ENCODE assay signal across 14 mouse cellular contexts in the genomic region with DNA sequence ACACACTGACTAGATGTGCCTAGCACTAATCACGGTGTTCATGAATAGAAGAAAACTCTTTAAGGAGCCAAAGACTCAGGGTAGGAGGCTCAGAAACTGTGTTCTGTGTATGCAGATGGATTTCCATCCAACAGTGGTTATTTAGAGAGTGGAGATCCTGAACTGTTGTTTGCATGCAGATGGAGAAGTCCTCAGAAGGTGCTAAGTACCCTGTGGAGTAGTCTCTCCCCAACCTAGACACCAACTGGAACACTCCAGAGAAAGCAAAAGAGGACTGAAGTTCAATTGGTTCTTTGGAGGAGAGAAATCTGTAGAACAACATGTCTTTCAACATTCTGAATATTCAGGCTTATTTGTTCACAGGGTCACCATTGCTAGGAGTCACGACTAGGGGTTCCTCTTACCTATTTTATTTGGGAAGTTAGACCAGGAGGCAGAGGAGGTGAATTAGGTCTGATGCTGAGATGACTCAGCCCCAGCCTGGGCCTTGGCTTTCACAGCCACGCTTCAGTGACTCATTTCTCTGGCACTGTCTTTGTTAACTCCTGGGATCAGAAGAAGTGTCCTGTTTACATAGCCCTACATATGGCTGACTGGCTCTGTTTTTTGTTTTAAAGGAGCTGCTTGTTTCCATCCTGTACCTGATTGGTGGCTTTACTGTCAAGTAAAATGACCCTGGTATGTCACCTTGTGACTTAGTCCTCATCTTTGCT.
DNase-seq lines count a peak whose midpoint lies in the region; ATAC-seq and TF ChIP-seq lines count a peak whose summit lies in the region.
"Had no signal": no experiment of that assay in that cellular context is flagged by ENCODE, and none has a peak within 500 bp of the region (broad histone marks: within the 10 kb centered on the region; RNA-seq: fewer than 3 reads in every experiment).

No protein-coding gene starts in this region.

- no peaks in the 10 kb centered on the region for H3K9me3 ChIP-seq in forebrain, embryonic 13.5 days (replicated peaks)
- no peaks in the 10 kb centered on the region for H3K9me3 ChIP-seq in forebrain, embryonic 14.5 days (replicated peaks; ENCODE audit: control insufficient read depth, low read length)
- H3K9me3 ChIP-seq: megakaryocyte, embryonic 14.5 days had no signal

- H3K36me3 ChIP-seq in forebrain, embryonic 13.5 days (ENCODE audit: poor library complexity, severe bottlenecking): no peaks in the 10 kb centered on the region
- no peaks in the 10 kb centered on the region for H3K36me3 ChIP-seq in forebrain, embryonic 14.5 days (ENCODE audit: control insufficient read depth, insufficient read depth, low read length)
- no peaks in the 10 kb centered on the region for H3K36me3 ChIP-seq in myocyte (ENCODE audit: control insufficient read depth, insufficient read depth)

- no peaks in the 10 kb centered on the region for H3K79me2 ChIP-seq in myocyte (ENCODE audit: control insufficient read depth, insufficient read depth)

- no peak overlapping the region for H3K9ac ChIP-seq in forebrain, embryonic 13.5 days
- H3K9ac ChIP-seq in forebrain, embryonic 14.5 days (ENCODE audit: low read length): no peak overlapping the region
- H3K9ac ChIP-seq: liver, embryonic 14.5 days had no signal

- TF ChIP-seq POLR2A in myocyte (IDR thresholded peaks at IDR 0.05; ENCODE audit: insufficient read length, low read depth): no peak

- DNase-seq in forebrain, embryonic 14.5 days (ENCODE audit: low spot score): no peak
- peak; percentile 22 for DNase-seq in right cerebral cortex, postnatal 25 days
- DNase-seq in right cerebral cortex, postnatal 10 days (ENCODE audit: low spot score in 2 of 2): no peak
- DNase-seq in cerebellum, adult 11 months: peak; percentile 6
- no peak for DNase-seq in lung, postnatal 36 days
- DNase-seq: gastrocnemius, postnatal 36 days; thymus, postnatal 4 days had no signal

- no peak overlapping the region for H3K4me2 ChIP-seq in forebrain, embryonic 13.5 days
- H3K4me2 ChIP-seq in forebrain, embryonic 14.5 days (ENCODE audit: low read length): no peak overlapping the region
- H3K4me2 ChIP-seq in myocyte (ENCODE audit: low read depth): peak overlapping the region; percentile 47

- ATAC-seq in forebrain, embryonic 13.5 days: 0 out of 2 replicates have a peak, but pooled peaks have one; percentile 14
- ATAC-seq in forebrain, embryonic 14.5 days: no peak
- no peak for ATAC-seq in activated CD4-positive, CD25-positive, alpha-beta regulatory T cell, adult 4 months
- ATAC-seq: CD4-positive, CD25-positive, alpha-beta regulatory T cell, adult 4 months had no signal

- H3K27me3 ChIP-seq in forebrain, embryonic 13.5 days: no peaks in the 10 kb centered on the region
- H3K27me3 ChIP-seq in forebrain, embryonic 14.5 days (replicated peaks; ENCODE audit: control insufficient read depth, insufficient read depth, low read length): no peaks in the 10 kb centered on the region
- H3K27me3 ChIP-seq in myocyte (ENCODE audit: control insufficient read depth, insufficient read depth, insufficient read length): no peaks in the 10 kb centered on the region
- H3K27me3 ChIP-seq: megakaryocyte, embryonic 14.5 days had no signal

- H3K4me1 ChIP-seq in forebrain, embryonic 13.5 days: peaks cover 18% of the 10 kb centered on the region
- H3K4me1 ChIP-seq in forebrain, embryonic 14.5 days (ENCODE audit: control insufficient read depth, insufficient read depth, low read length): peaks cover 8% of the 10 kb centered on the region
- H3K4me1 ChIP-seq: megakaryocyte, embryonic 14.5 days had no signal

- H3K4me3 ChIP-seq in forebrain, embryonic 13.5 days: no peak overlapping the region
- no peak overlapping the region for H3K4me3 ChIP-seq in forebrain, embryonic 14.5 days (ENCODE audit: low read depth, low read length)
- no peak overlapping the region for H3K4me3 ChIP-seq in myocyte
- H3K4me3 ChIP-seq: erythroblast, embryonic 14.5 days; megakaryocyte, embryonic 14.5 days had no signal

- whole genome bisulfite sequencing in forebrain, embryonic 13.5 days: 66% methylated on average over 3 of the region's 3 CpGs
- WGBS in forebrain, embryonic 14.5 days: 68% methylated on average over 3 of the region's 3 CpGs

- no peak overlapping the region for H3ac ChIP-seq in myocyte (ENCODE audit: control insufficient read depth, insufficient read length)

- H3K27ac ChIP-seq in forebrain, embryonic 13.5 days: no peak overlapping the region
- H3K27ac ChIP-seq in forebrain, embryonic 14.5 days (ENCODE audit: low read depth, low read length): no peak overlapping the region
- H3K27ac ChIP-seq: liver, embryonic 14.5 days had no signal

TF ChIP-seq in myocyte, 11 proteins besides CTCF, POLR2A, EP300 and RAD21:
- TF ChIP-seq SRF (IDR thresholded peaks at IDR 0.05; ENCODE audit: control insufficient read depth, insufficient read length, low read depth): no peak
- no peak for TF ChIP-seq MYOD1 (IDR thresholded peaks at IDR 0.05; ENCODE audit: control insufficient read depth in 1 of 3, insufficient read length in 2 of 3, low read depth in 2 of 3)
- TF ChIP-seq POLR2AphosphoS2 (IDR thresholded peaks at IDR 0.05; ENCODE audit: insufficient read length, low read depth): no peak
- no peak for TF ChIP-seq USF1 (IDR thresholded peaks at IDR 0.05; ENCODE audit: low read depth)
- no peak for TF ChIP-seq CEBPB (IDR thresholded peaks at IDR 0.05; ENCODE audit: insufficient read depth, poor library complexity, severe bottlenecking)
- TF ChIP-seq TCF3 (IDR thresholded peaks at IDR 0.05; ENCODE audit: insufficient read length, low read depth): no peak
- no peak for TF ChIP-seq MAX (IDR thresholded peaks at IDR 0.05; ENCODE audit: low read depth)
- no peak for TF ChIP-seq TCF12 (IDR thresholded peaks at IDR 0.05; ENCODE audit: insufficient read depth, poor library complexity, severe bottlenecking)
- TF ChIP-seq REST (IDR thresholded peaks at IDR 0.05; ENCODE audit: insufficient read depth, insufficient read length): no peak
- no peak for TF ChIP-seq MYOG (IDR thresholded peaks at IDR 0.05; ENCODE audit: control insufficient read depth in 1 of 3, insufficient read depth in 1 of 3, insufficient read length in 2 of 3, low read depth in 2 of 3)
- no peak for TF ChIP-seq E2F4 (IDR thresholded peaks at IDR 0.05; ENCODE audit: insufficient read depth)

Comparison
In these comparisons a context has a peak if more than half of its experiments do, and no peak if none do; other contexts are left out.
1. DNase-seq: peak in right cerebral cortex, postnatal 25 days (single experiment) and cerebellum, adult 11 months (single experiment); none in forebrain, embryonic 14.5 days (single experiment), right cerebral cortex, postnatal 10 days (0 of 2) and lung, postnatal 36 days (single experiment).